Mouse (Mus musculus) CD4-positive, CD25-positive, alpha-beta regulatory T cell, adult 4 months (primary cell): ENCODE results near the gene Gm4858. TPM values are rescaled to one million over a fixed set of nuclear protein-coding genes. Genes with fewer than 3 reads are reported as not detected.
"Not testable (repeated sequence)": the region's sequence is repeated elsewhere in the genome, so short reads cannot be mapped to it uniquely, and the experiment has no call there.

Source experiments
- ATAC-seq: one replicate; pipeline ENCODE4 v1.8.0; 2017
- polyA plus RNA-seq, 2 experiments: library from polyadenylated mRNA; unstranded; fragments of 100-300 nt; shearing (Covaris generic); gene quantifications; one replicate each; pipeline ENCODE4 v1.2.1; 2017

Gm4858 gene
- polyA plus RNA-seq = under 1 TPM in 1 of 2 experiments, not detected in 1; 0.19 TPM

- ATAC-seq = not testable (repeated sequence)
These were observed at the start of gene Gm4858 for GRCm38 (mm10) chr3:93068523-93068922. Gene Gm4858, plus strand, starts transcription at chr3:93068823.

GRCm38 (mm10) chr3:93018960-93019359, 49.7 kb upstream of the Gm4858 start, which contains the start of gene Lce1m:
Gene Lce1m, minus strand, starts transcription at chr3:93019060.
- no peak for ATAC-seq

GRCm38 (mm10) chr3:93021171-93021570, 47.5 kb upstream of the Gm4858 start:
- ATAC-seq = no peak

GRCm38 (mm10) chr3:93023411-93024184, 45.0 kb upstream of the Gm4858 start:
- no peak for ATAC-seq

- ATAC-seq = no peak
These were observed 43.1 kb upstream of the Gm4858 start for GRCm38 (mm10) chr3:93025486-93025885.

GRCm38 (mm10) chr3:93031450-93031849, 37.2 kb upstream of the Gm4858 start:
- ATAC-seq = no peak

- ATAC-seq = no peak
These were observed 18.4 kb upstream of the Gm4858 start for GRCm38 (mm10) chr3:93050182-93050581.

GRCm38 (mm10) chr3:93052826-93053474, 15.7 kb upstream of the Gm4858 start:
- no peak for ATAC-seq

- no peak for ATAC-seq
These were observed 18.0 kb downstream of the Gm4858 start for GRCm38 (mm10) chr3:93086631-93087030.

- not testable (repeated sequence) for ATAC-seq
These were observed 25.0 kb downstream of the Gm4858 start for GRCm38 (mm10) chr3:93093581-93093980.

GRCm38 (mm10) chr3:93096447-93096846, 27.8 kb downstream of the Gm4858 start:
- ATAC-seq = no peak

GRCm38 (mm10) chr3:93111668-93112067, 43.0 kb downstream of the Gm4858 start:
- ATAC-seq = no peak

- ATAC-seq = no peak
These were observed 45.9 kb downstream of the Gm4858 start for GRCm38 (mm10) chr3:93114481-93114880.

- ATAC-seq = no peak
These were observed 50.5 kb downstream of the Gm4858 start for GRCm38 (mm10) chr3:93119101-93119500.

Other genes with a start within 250 kb of the Gm4858 start
- gene Kprp, start 241.6 kb upstream of the Gm4858 start, polyA plus RNA-seq = not detected
- not detected for gene Lce1l, start 217.5 kb upstream of the Gm4858 start, polyA plus RNA-seq
- not detected for gene 2310050C09Rik, start 198.6 kb upstream of the Gm4858 start, polyA plus RNA-seq
- not detected for gene Lce3a, start 142.6 kb upstream of the Gm4858 start, polyA plus RNA-seq
- not detected for gene Lce3b, start 135.8 kb upstream of the Gm4858 start, polyA plus RNA-seq
- not detected for gene Lce3c, start 124.3 kb upstream of the Gm4858 start, polyA plus RNA-seq
- not detected for gene Lce3d, start 111.4 kb upstream of the Gm4858 start, polyA plus RNA-seq
- gene Lce3e, start 101.8 kb upstream of the Gm4858 start, polyA plus RNA-seq = not detected
- not detected for gene Lce3f, start 76.6 kb upstream of the Gm4858 start, polyA plus RNA-seq
- not detected for gene Crct1, start 53.1 kb upstream of the Gm4858 start, polyA plus RNA-seq
- not detected for gene Lce1m, start 49.8 kb upstream of the Gm4858 start, polyA plus RNA-seq
- not detected for gene Crnn, start 76.0 kb downstream of the Gm4858 start, polyA plus RNA-seq
- gene Flg2, start 128.5 kb downstream of the Gm4858 start, polyA plus RNA-seq = not detected
- not detected for gene Flg, start 204.7 kb downstream of the Gm4858 start, polyA plus RNA-seq